Mouse (Mus musculus) hindbrain, embryonic 14.5 days (tissue): Measurements from ENCODE around the gene Cryga. TPM values are rescaled to one million over a fixed set of nuclear protein-coding genes. Genes with fewer than 3 reads are reported as not detected.
"Not testable (repeated sequence)": the region's sequence is repeated elsewhere in the genome, so short reads cannot be mapped to it uniquely, and the experiment has no call there.

Source experiments
- ATAC-seq: fragments of 200-750 bp; cut with Nextera tagmentation; 2 replicates; pipeline ENCODE4 v1.8.0; 2017; ENCODE audit warnings: moderate number of reproducible peaks, mild to moderate bottlenecking, moderate TSS enrichment, moderate library complexity; ENCODE audit not compliant: low FRiP score
- DNase-seq: peaks from one replicate; pipeline ENCODE4 v3.0.0-alpha.2; 2015; ENCODE audit warnings: low spot score
- H3K27ac ChIP-seq: fragments of 300-500 bp; sonication (generic); 2 replicates; pipeline ENCODE4 v1.5.1; 2014; ENCODE audit warnings: mild to moderate bottlenecking, moderate library complexity
- H3K27me3 ChIP-seq: fragments of 300-500 bp; sonication (generic); 2 replicates; pipeline ENCODE4 v1.6.1; 2014; ENCODE audit warnings: mild to moderate bottlenecking, low read length, mixed read lengths; ENCODE audit not compliant: control insufficient read depth, insufficient read depth
- H3K36me3 ChIP-seq: fragments of 300-500 bp; sonication (generic); replicated peaks from 2 replicates; pipeline ENCODE4 v1.6.1; 2014; ENCODE audit not compliant: control insufficient read depth, insufficient read depth
- H3K4me1 ChIP-seq: fragments of 300-500 bp; sonication (generic); replicated peaks from 2 replicates; pipeline ENCODE4 v1.6.1; 2014; ENCODE audit warnings: antibody characterized with exemption, low read length, mixed read lengths; ENCODE audit not compliant: control insufficient read depth, insufficient read depth
- H3K4me2 ChIP-seq: fragments of 300-500 bp; sonication (generic); replicated peaks from 2 replicates; pipeline ENCODE4 v1.6.1; 2014; ENCODE audit warnings: mild to moderate bottlenecking, moderate library complexity
- H3K4me3 ChIP-seq: fragments of 300-500 bp; sonication (generic); replicated peaks from 2 replicates; pipeline ENCODE4 v1.5.1; 2014; ENCODE audit warnings: mild to moderate bottlenecking, low read length
- H3K9ac ChIP-seq: fragments of 300-500 bp; sonication (generic); 2 replicates; pipeline ENCODE4 v1.6.1; 2014
- H3K9me3 ChIP-seq: fragments of 300-500 bp; sonication (generic); 2 replicates; pipeline ENCODE4 v1.6.1; 2016; ENCODE audit warnings: low read length; ENCODE audit not compliant: control insufficient read depth
- whole genome bisulfite sequencing: fragments of 180-500 bp; shearing (Covaris S2); extraction: QIAGEN DNeasy Blood & Tissue Kit; methylation state at CpG from one replicate; pipeline ENCODE4 v1.1.7; 2014; 5-methylcytosine and 5-hydroxymethylcytosine counted together
- polyA plus RNA-seq: library from polyadenylated mRNA; unstranded; fragments of >200 nt; fragmentation: Nextera tagmentation; extraction: Ambion mirVana; gene quantifications from 2 replicates; pipeline ENCODE4 v1.2.1, GENCODE M21; 2014

The Cryga gene
- polyA plus RNA-seq, 1 experiment from 2014 or later = not detected

GRCm38 (mm10) chr1:65064201-65064600 lies 39.0 kb downstream of the Cryga start:
- Histone ChIP-seq H3K27me3 (no peaks in the 10 kb centered on the region), H3K4me2 (no peak overlapping the region), H3K9me3 (no peaks in the 10 kb centered on the region), H3K36me3 (no peaks in the 10 kb centered on the region), H3K27ac (no peak overlapping the region), H3K4me1 (no peaks in the 10 kb centered on the region), H3K4me3 (no peak overlapping the region), H3K9ac (no peak overlapping the region)
- ATAC-seq = no peak
- 84% methylated on average over 15 of the region's 15 CpGs for WGBS
- DNase-seq = no peak

GRCm38 (mm10) chr1:65063352-65063751 lies 39.8 kb downstream of the Cryga start, which contains the start of gene Crygd:
TSS of gene Crygd (minus strand) at chr1:65063452.
- no peak for DNase-seq
- H3K27ac ChIP-seq = no peak within 1 kb of the TSS
- no peaks in the 10 kb centered on the region for H3K36me3 ChIP-seq
- 48% methylated on average over 8 of the region's 8 CpGs for WGBS
- H3K4me1 ChIP-seq = no peaks in the 10 kb centered on the region
- H3K4me2 ChIP-seq = no peak within 1 kb of the TSS
- H3K27me3 ChIP-seq = no peaks in the 10 kb centered on the region
- no peaks in the 10 kb centered on the region for H3K9me3 ChIP-seq
- no peak within 1 kb of the TSS for H3K9ac ChIP-seq
- H3K4me3 ChIP-seq = no peak within 1 kb of the TSS
- ATAC-seq = no peak

GRCm38 (mm10) chr1:65052140-65052539 lies 51.0 kb downstream of the Cryga start:
- Histone ChIP-seq H3K4me2 (no peak overlapping the region), H3K9me3 (no peaks in the 10 kb centered on the region), H3K27ac (no peak overlapping the region), H3K4me1 (no peaks in the 10 kb centered on the region), H3K36me3 (no peaks in the 10 kb centered on the region), H3K27me3 (no peaks in the 10 kb centered on the region), H3K9ac (no peak overlapping the region), H3K4me3 (no peak overlapping the region)
- DNase-seq = no peak
- no peak for ATAC-seq
- 43% methylated on average over 2 of the region's 2 CpGs for WGBS

GRCm38 (mm10) chr1:65051696-65052095 lies 51.5 kb downstream of the Cryga start:
- no peaks in the 10 kb centered on the region for H3K36me3 ChIP-seq
- no peaks in the 10 kb centered on the region for H3K9me3 ChIP-seq
- H3K4me3 ChIP-seq = no peak overlapping the region
- no peak overlapping the region for H3K4me2 ChIP-seq
- H3K27me3 ChIP-seq = no peaks in the 10 kb centered on the region
- H3K27ac ChIP-seq = no peak overlapping the region
- H3K9ac ChIP-seq = no peak overlapping the region
- ATAC-seq (no peak), DNase-seq (no peak)
- 54% methylated on average over 7 of the region's 7 CpGs for WGBS
- no peaks in the 10 kb centered on the region for H3K4me1 ChIP-seq

GRCm38 (mm10) chr1:65050952-65051351 lies 52.2 kb downstream of the Cryga start, which contains the start of gene Cryge:
TSS of gene Cryge (minus strand) at chr1:65051149.
- not testable (repeated sequence) for H3K27ac ChIP-seq, H3K4me2 ChIP-seq, H3K9me3 ChIP-seq, H3K9ac ChIP-seq, H3K27me3 ChIP-seq, DNase-seq, H3K4me1 ChIP-seq, ATAC-seq, H3K4me3 ChIP-seq, H3K36me3 ChIP-seq
- 40% methylated on average over 10 of the region's 12 CpGs for WGBS

Other genes with a start within 250 kb of the Cryga start
- 9.1 and 10.4 TPM in 2 replicates for gene Plekhm3, start 146.5 kb downstream of the Cryga start, polyA plus RNA-seq
- not detected in 2 replicates for gene Akr1cl, start 70.6 kb downstream of the Cryga start, polyA plus RNA-seq
- not detected in 2 replicates for gene Cryge, start 52.2 kb downstream of the Cryga start, polyA plus RNA-seq
- not detected in 2 replicates for gene Crygd, start 39.9 kb downstream of the Cryga start, polyA plus RNA-seq
- not detected in 2 replicates for gene Crygc, start 29.7 kb downstream of the Cryga start, polyA plus RNA-seq
- 0.99 TPM in 1 of 2 replicates, not detected in the other for gene Crygb, start 21.1 kb downstream of the Cryga start, polyA plus RNA-seq
- gene Gm28845, start 16.2 kb upstream of the Cryga start, polyA plus RNA-seq = 0.29 TPM in 1 of 2 replicates, not detected in the other
- 1.2 and 1.4 TPM in 2 replicates for gene D630023F18Rik, start 19.8 kb upstream of the Cryga start, polyA plus RNA-seq
- gene Idh1, start 83.1 kb upstream of the Cryga start, polyA plus RNA-seq = 510 and 574 TPM in 2 replicates
- 17.3 and 20.7 TPM in 2 replicates for gene Pikfyve, start 83.3 kb upstream of the Cryga start, polyA plus RNA-seq
- 2.6 and 4.3 TPM in 2 replicates for gene Pth2r, start 178.7 kb upstream of the Cryga start, polyA plus RNA-seq